Mouse (Mus musculus): ENCODE data around the gene Mmp8. TPM values are rescaled to one million over a fixed set of nuclear protein-coding genes. Genes with fewer than 3 reads are reported as not detected.

Mmp8 gene
- polyA plus RNA-seq, 1 experiment from 2014 or later, result not detected

DNA sequence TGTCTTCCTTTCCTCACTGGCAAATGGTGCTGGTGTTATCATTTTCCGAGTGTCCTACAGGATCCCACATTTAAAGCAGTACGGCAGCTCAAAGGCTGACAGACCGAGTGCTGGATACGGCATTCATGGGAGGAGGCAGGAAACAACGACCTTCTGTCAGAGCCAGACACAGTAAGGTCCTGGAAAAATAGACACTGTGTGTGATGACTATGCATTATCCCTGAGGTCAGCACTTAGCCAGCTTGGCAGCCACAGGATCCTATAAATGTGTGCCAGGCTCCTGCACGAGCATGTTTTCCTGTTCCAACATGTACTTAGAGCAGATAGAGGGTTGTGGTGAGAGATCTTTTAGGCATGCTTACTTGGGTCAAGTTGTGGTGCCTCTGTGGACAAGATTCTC lies 45.7 kb downstream of the Mmp8 start:
- no peak overlapping the region for H3K9ac ChIP-seq
- no peaks in the 10 kb centered on the region for H3K9me3 ChIP-seq
- H3K27ac ChIP-seq, result no peak overlapping the region
- H3K27me3 ChIP-seq, result no peaks in the 10 kb centered on the region
- H3K4me2 ChIP-seq, result no peak overlapping the region
- H3K36me3 ChIP-seq (replicated peaks), result no peaks in the 10 kb centered on the region
- WGBS, result 80% methylated on average over 6 of the region's 6 CpGs
- no peak overlapping the region for H3K4me3 ChIP-seq (replicated peaks)
- H3K4me1 ChIP-seq, result no peaks in the 10 kb centered on the region
- no peak for ATAC-seq (ENCODE audit: low FRiP score)

DNA sequence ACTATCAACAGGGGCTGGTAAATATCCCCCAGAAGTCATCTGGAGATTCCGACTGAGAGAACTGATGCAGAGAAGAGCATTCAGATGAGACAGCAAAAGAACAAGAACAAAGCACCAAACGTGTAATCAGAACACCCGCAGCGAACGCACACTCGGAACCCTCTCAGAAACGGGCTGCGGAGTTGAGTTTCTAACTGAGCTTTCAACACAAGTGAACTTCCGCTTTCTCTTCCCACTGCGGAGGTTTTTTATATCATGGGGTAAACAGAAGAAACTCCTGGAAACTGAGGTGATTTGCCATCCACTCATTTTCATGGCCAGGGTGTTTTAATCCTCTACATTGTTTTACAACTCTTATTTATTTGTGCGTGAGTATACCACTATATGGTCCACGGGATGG lies 47.4 kb downstream of the Mmp8 start:
- H3K9ac ChIP-seq, result no peak overlapping the region
- no peaks in the 10 kb centered on the region for H3K27me3 ChIP-seq
- 87% methylated on average over 12 of the region's 12 CpGs for WGBS
- no peak overlapping the region for H3K4me3 ChIP-seq (replicated peaks)
- no peaks in the 10 kb centered on the region for H3K9me3 ChIP-seq
- no peak for ATAC-seq (ENCODE audit: low FRiP score)
- H3K27ac ChIP-seq, result no peak overlapping the region
- no peaks in the 10 kb centered on the region for H3K36me3 ChIP-seq (replicated peaks)
- H3K4me2 ChIP-seq, result no peak overlapping the region
- no peaks in the 10 kb centered on the region for H3K4me1 ChIP-seq

Other genes with a start within 250 kb of the Mmp8 start
- not detected in 2 replicates for gene Mmp12, start 214.1 kb upstream of the Mmp8 start, polyA plus RNA-seq (2016; fragmentation: Nextera tagmentation; extraction: Ambion mirVana)
- not detected in 2 replicates for gene Mmp1b, start 170.4 kb upstream of the Mmp8 start, polyA plus RNA-seq (2016; fragmentation: Nextera tagmentation; extraction: Ambion mirVana)
- not detected in 2 replicates for gene Mmp3, start 112.6 kb upstream of the Mmp8 start, polyA plus RNA-seq (2016; fragmentation: Nextera tagmentation; extraction: Ambion mirVana)
- not detected in 2 replicates for gene Mmp10, start 56.1 kb upstream of the Mmp8 start, polyA plus RNA-seq (2016; fragmentation: Nextera tagmentation; extraction: Ambion mirVana)
- gene Mmp27, start 12.9 kb downstream of the Mmp8 start, polyA plus RNA-seq (2016; fragmentation: Nextera tagmentation; extraction: Ambion mirVana), result not detected in 2 replicates
- not detected in 2 replicates for gene Mmp20, start 69.8 kb downstream of the Mmp8 start, polyA plus RNA-seq (2016; fragmentation: Nextera tagmentation; extraction: Ambion mirVana)
- gene Mmp7, start 133.6 kb downstream of the Mmp8 start, polyA plus RNA-seq (2016; fragmentation: Nextera tagmentation; extraction: Ambion mirVana), result not detected in 2 replicates
- gene Tmem123, start 205.6 kb downstream of the Mmp8 start, polyA plus RNA-seq (2016; fragmentation: Nextera tagmentation; extraction: Ambion mirVana), result 85.1 and 86.5 TPM in 2 replicates

Data from forebrain, embryonic 12.5 days (tissue).